In genomic region chr12:102390042-102390441, GRCm38 (mm10) we compare ENCODE assay signal across 10 mouse cellular contexts. TPM values are rescaled to one million over a fixed set of nuclear protein-coding genes. Genes with fewer than 3 reads are reported as not detected.
DNase-seq lines count a peak whose midpoint lies in the region; ATAC-seq and TF ChIP-seq lines count a peak whose summit lies in the region.
"Had no signal": no experiment of that assay in that cellular context is flagged by ENCODE, and none has a peak within 500 bp of the region (broad histone marks: within the 10 kb centered on the region; RNA-seq: fewer than 3 reads in every experiment).

No protein-coding gene starts in this region.

- H3K36me3 ChIP-seq in hindbrain, embryonic 16.5 days (ENCODE audit: control insufficient read depth, insufficient read depth, low read length) = peaks cover 11% of the 10 kb centered on the region
- H3K36me3 ChIP-seq in hindbrain, embryonic 11.5 days (ENCODE audit: control insufficient read depth, insufficient read depth, low read length) = no peaks in the 10 kb centered on the region

- ATAC-seq in hindbrain, embryonic 16.5 days = 0 out of 2 replicates have a peak, but pooled peaks have one; percentile 27
- ATAC-seq in hindbrain, embryonic 11.5 days (ENCODE audit: low FRiP score) = no peak

- TF ChIP-seq POLR2A in brain, embryonic 14.5 days (IDR thresholded peaks at IDR 0.05; ENCODE audit: borderline replicate concordance, extremely low read depth, insufficient read depth, insufficient read length, poor library complexity, severe bottlenecking) = no peak

- no peak overlapping the region for H3K27ac ChIP-seq in hindbrain, embryonic 16.5 days (ENCODE audit: low read depth, low read length)
- no peak overlapping the region for H3K27ac ChIP-seq in hindbrain, embryonic 11.5 days (ENCODE audit: low read depth, low read length)
- H3K27ac ChIP-seq: heart, adult 2 months; lung, embryonic 15.5 days had no signal

- no peaks in the 10 kb centered on the region for H3K4me1 ChIP-seq in hindbrain, embryonic 16.5 days (ENCODE audit: control insufficient read depth, insufficient read depth, low read depth, low read length)
- H3K4me1 ChIP-seq in hindbrain, embryonic 11.5 days (replicated peaks; ENCODE audit: control insufficient read depth, insufficient read depth, low read length) = no peaks in the 10 kb centered on the region
- H3K4me1 ChIP-seq: lung, embryonic 15.5 days had no signal

- no peaks in the 10 kb centered on the region for H3K9me3 ChIP-seq in hindbrain, embryonic 16.5 days (ENCODE audit: control insufficient read depth, low read length)
- H3K9me3 ChIP-seq in hindbrain, embryonic 11.5 days (ENCODE audit: control insufficient read depth, low read length) = no peaks in the 10 kb centered on the region
- H3K9me3 ChIP-seq: lung, embryonic 15.5 days had no signal

- 35% methylated on average over 8 of the region's 8 CpGs for WGBS in hindbrain, embryonic 16.5 days
- 25% methylated on average over 8 of the region's 8 CpGs for WGBS in hindbrain, embryonic 11.5 days

- no peak overlapping the region for H3K4me2 ChIP-seq in hindbrain, embryonic 16.5 days (ENCODE audit: low read length)
- H3K4me2 ChIP-seq in hindbrain, embryonic 11.5 days (replicated peaks; ENCODE audit: low read depth, low read length) = no peak overlapping the region
- H3K4me2 ChIP-seq: lung, embryonic 15.5 days had no signal

- H3K27me3 ChIP-seq in hindbrain, embryonic 16.5 days (replicated peaks; ENCODE audit: control insufficient read depth, insufficient read depth, low read length) = no peaks in the 10 kb centered on the region
- H3K27me3 ChIP-seq in hindbrain, embryonic 11.5 days (ENCODE audit: control insufficient read depth, insufficient read depth, low read length) = 0 out of 2 replicates have a peak, but pooled peaks cover 5% of the 10 kb centered on the region
- H3K27me3 ChIP-seq: lung, embryonic 15.5 days had no signal

- DNase-seq in hindbrain, embryonic 11.5 days (ENCODE audit: low spot score) = no peak
- peak; percentile 23 for DNase-seq in retina, postnatal 1 day
- DNase-seq in retina, embryonic 14.5 days (ENCODE audit: low spot score) = no peak
- peak; percentile 11 for DNase-seq in brain, embryonic 14.5 days (ENCODE audit: low read depth)
- peak; percentile 36 for DNase-seq in testis, postnatal 14 days (ENCODE audit: low spot score)
- DNase-seq in urinary bladder, postnatal 14 days (ENCODE audit: low spot score) = no peak
- DNase-seq: heart, adult 2 months; kidney, postnatal 14 days had no signal

- TF ChIP-seq CTCF in brain, embryonic 14.5 days (IDR thresholded peaks at IDR 0.05; ENCODE audit: borderline replicate concordance, extremely low read depth, insufficient read depth, insufficient read length) = no peak

- no peak overlapping the region for H3K9ac ChIP-seq in hindbrain, embryonic 16.5 days (ENCODE audit: low read depth, low read length)
- no peak overlapping the region for H3K9ac ChIP-seq in hindbrain, embryonic 11.5 days (ENCODE audit: low read depth, low read length)
- H3K9ac ChIP-seq: lung, embryonic 15.5 days had no signal

- H3K4me3 ChIP-seq in hindbrain, embryonic 16.5 days (ENCODE audit: low read length) = no peak overlapping the region
- H3K4me3 ChIP-seq in hindbrain, embryonic 11.5 days (ENCODE audit: low read depth, low read length) = no peak overlapping the region
- H3K4me3 ChIP-seq: heart, adult 2 months; lung, embryonic 15.5 days had no signal

RNA-seq across cellular contexts. Expression of gene Lgmn, which starts 49.6 kb away (rescaled TPM):
- polyA plus RNA-seq in hindbrain, embryonic 16.5 days (2015; fragmentation: Nextera tagmentation; extraction: Ambion mirVana) = 127 and 141 TPM in 2 replicates
- 65.4 and 69.6 TPM in 2 replicates for polyA plus RNA-seq in hindbrain, embryonic 11.5 days (2014; fragmentation: Nextera tagmentation; extraction: Ambion mirVana)
- polyA plus RNA-seq in brain, embryonic 14.5 days (2012; rRNA removed) = 47.2 and 61.8 TPM in 2 replicates

Comparison
In these comparisons a context has a peak if more than half of its experiments do, and no peak if none do; other contexts are left out.
1. DNase-seq: peak in retina, postnatal 1 day (single experiment), brain, embryonic 14.5 days (single experiment) and testis, postnatal 14 days (single experiment); none in hindbrain, embryonic 11.5 days (single experiment), retina, embryonic 14.5 days (single experiment) and urinary bladder, postnatal 14 days (single experiment).